Mouse (Mus musculus) G1E (cell line): ENCODE data around the gene Olfr1156. TPM values are rescaled to one million over a fixed set of nuclear protein-coding genes. Genes with fewer than 3 reads are reported as not detected.

Experiments
- ATAC-seq: 2 replicates; pipeline ENCODE4 v1.8.0; 2016; ENCODE audit warnings: mild to moderate bottlenecking; ENCODE audit not compliant: insufficient number of reproducible peaks, poor library complexity, low FRiP score, severe bottlenecking; ENCODE audit errors: extremely low read depth
- DNase-seq: peaks from one replicate; pipeline ENCODE4 v3.0.0; 2012; ENCODE audit warnings: low spot score
- H3K27me3 ChIP-seq: 2 replicates; pipeline ENCODE4 v1.6.1; 2012; ENCODE audit warnings: mild to moderate bottlenecking, low read length, inconsistent platforms; ENCODE audit not compliant: insufficient read depth
- H3K36me3 ChIP-seq: replicated peaks from 2 replicates; pipeline ENCODE3; 2012; ENCODE audit warnings: mild to moderate bottlenecking, inconsistent platforms
- H3K4me1 ChIP-seq: 2 replicates; pipeline ENCODE4 v1.6.1; 2012; ENCODE audit warnings: low read depth, low read length, inconsistent platforms, mixed read lengths; ENCODE audit not compliant: insufficient read depth
- H3K4me3 ChIP-seq: 2 replicates; pipeline ENCODE4 v1.5.1; 2012; ENCODE audit warnings: low read depth, mild to moderate bottlenecking, inconsistent platforms, low read length, moderate library complexity, mixed read lengths
- H3K9me3 ChIP-seq: replicated peaks from 2 replicates; pipeline ENCODE4 v1.6.1; 2012; ENCODE audit warnings: inconsistent platforms
- CTCF ChIP-seq: IDR thresholded peaks from 2 replicates; pipeline ENCODE4 v1.5.1; 2012; ENCODE audit warnings: low read depth, low read length, inconsistent platforms, mixed read lengths
- GATA1 ChIP-seq: IDR thresholded peaks from 2 replicates; pipeline ENCODE4 v1.6.1; 2012; ENCODE audit warnings: borderline replicate concordance, low read length, inconsistent platforms, mixed read lengths
- GATA2 ChIP-seq: IDR thresholded peaks from 2 replicates; pipeline ENCODE4 v1.6.1; 2012; ENCODE audit warnings: low read depth, low read length, inconsistent platforms, borderline replicate concordance
- POLR2AphosphoS5 ChIP-seq: IDR thresholded peaks from 2 replicates; pipeline ENCODE4 v1.6.1; 2012; ENCODE audit warnings: low read depth, low read length, inconsistent platforms; ENCODE audit not compliant: insufficient replicate concordance
- TAL1 ChIP-seq: conservative IDR thresholded peaks from 2 replicates; pipeline ENCODE4 v1.6.1; 2012; ENCODE audit warnings: low read depth, low read length, inconsistent platforms, mixed read lengths
- polyA plus RNA-seq: library from polyadenylated mRNA; stranded (reverse); fragments of >175 nt; gene quantifications from 2 replicates; pipeline ENCODE4 v1.2.3, GENCODE M21; 2012
- total RNA-seq, 2 experiments: library from RNA; stranded (forward) in 1 of 2; stranded (reverse) in 1 of 2; fragments of 200-1000 nt in 1 of 2; fragments of >200 nt in 1 of 2; fragmentation: Nextera tagmentation in 1 of 2; gene quantifications; 2 replicates each; pipeline ENCODE4 v1.2.3; 2014 to 2017

Olfr1156 gene
- total RNA-seq (2014; fragmentation: Nextera tagmentation) (not detected in 2 replicates), total RNA-seq (2017) (0.16 and 0.29 TPM in 2 replicates), polyA plus RNA-seq (not detected in 2 replicates)

DNA sequence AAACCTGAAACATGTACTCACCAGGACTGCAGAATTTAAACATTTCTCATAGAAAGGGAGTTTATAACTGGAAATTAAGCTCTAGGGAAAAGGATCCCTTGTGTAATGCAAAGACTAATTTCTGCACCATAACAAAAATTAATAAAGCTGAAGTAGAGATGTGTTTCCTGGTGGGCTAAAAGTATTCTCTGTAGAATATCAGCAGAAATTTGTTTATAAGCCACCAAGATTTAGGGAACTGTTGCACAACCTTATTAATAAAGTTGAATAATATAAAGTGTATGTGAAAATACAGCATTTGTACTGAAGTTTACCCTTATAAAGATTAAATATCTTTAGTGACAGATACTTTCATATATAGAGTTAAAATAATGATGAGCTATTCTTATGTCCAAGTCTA lies at the start of gene Olfr1156:
TSS of gene Olfr1156 (minus strand) at position 101 of the 400 bp plus-strand sequence.
- Histone ChIP-seq H3K4me1 (no peaks in the 10 kb centered on the region), H3K27me3 (no peaks in the 10 kb centered on the region), H3K36me3 (no peaks in the 10 kb centered on the region), H3K4me3 (no peak within 1 kb of the TSS), H3K9me3 (no peaks in the 10 kb centered on the region)
- no peak for TF ChIP-seq CTCF
- no peak for TF ChIP-seq GATA1
- TF ChIP-seq GATA2 = no peak
- no peak for TF ChIP-seq POLR2AphosphoS5
- TF ChIP-seq TAL1 = no peak
- ATAC-seq = no peak
- no peak for DNase-seq

DNA sequence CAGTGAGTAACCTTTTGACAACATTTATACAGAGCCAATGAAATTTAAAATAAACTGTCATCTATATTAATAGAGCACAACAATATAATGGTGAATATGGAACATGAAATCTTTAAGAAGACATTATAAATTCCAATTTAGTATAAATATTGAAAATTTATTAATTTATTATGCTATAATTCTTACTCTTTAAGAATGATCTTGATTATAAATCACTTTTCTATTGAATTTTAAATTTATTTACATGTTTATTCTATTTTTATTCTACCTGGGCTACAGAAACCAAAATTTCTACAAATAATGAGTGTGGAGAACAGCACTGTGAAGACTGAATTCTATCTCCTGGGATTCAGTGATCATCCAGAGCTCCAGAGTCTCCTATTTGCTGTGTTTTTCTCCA lies 36.9 kb upstream of the Olfr1156 start, which contains the start of gene Olfr1158:
TSS of gene Olfr1158 (plus strand) at position 301 of the 400 bp plus-strand sequence.
- no peak for DNase-seq
- H3K27me3 ChIP-seq = no peaks in the 10 kb centered on the region
- TF ChIP-seq GATA2 (no peak), GATA1 (no peak), POLR2AphosphoS5 (no peak), TAL1 (no peak), CTCF (no peak)
- no peaks in the 10 kb centered on the region for H3K4me1 ChIP-seq
- H3K36me3 ChIP-seq = no peaks in the 10 kb centered on the region
- no peak within 1 kb of the TSS for H3K4me3 ChIP-seq
- H3K9me3 ChIP-seq = no peaks in the 10 kb centered on the region
- ATAC-seq = no peak

- Histone ChIP-seq H3K27me3 (no peaks in the 10 kb centered on the region), H3K9me3 (peaks cover 7% of the 10 kb centered on the region), H3K36me3 (no peaks in the 10 kb centered on the region), H3K4me1 (no peaks in the 10 kb centered on the region), H3K4me3 (no peak within 1 kb of the TSS)
- DNase-seq (no peak), ATAC-seq (no peak)
- no peak for TF ChIP-seq GATA2
- TF ChIP-seq CTCF = no peak
- TF ChIP-seq POLR2AphosphoS5 = no peak
- TF ChIP-seq GATA1 = no peak
- no peak for TF ChIP-seq TAL1
Observed at GRCm38 (mm10) chr2:87974563-87974962, 21.7 kb upstream of the Olfr1156 start, which contains the start of gene Olfr74. TSS of gene Olfr74 (minus strand) at chr2:87974663.

- no peak for ATAC-seq
Observed at GRCm38 (mm10) chr2:87968199-87968598, 15.3 kb upstream of the Olfr1156 start, which contains the start of gene Olfr1157. TSS of gene Olfr1157 (minus strand) at chr2:87968299.

DNA sequence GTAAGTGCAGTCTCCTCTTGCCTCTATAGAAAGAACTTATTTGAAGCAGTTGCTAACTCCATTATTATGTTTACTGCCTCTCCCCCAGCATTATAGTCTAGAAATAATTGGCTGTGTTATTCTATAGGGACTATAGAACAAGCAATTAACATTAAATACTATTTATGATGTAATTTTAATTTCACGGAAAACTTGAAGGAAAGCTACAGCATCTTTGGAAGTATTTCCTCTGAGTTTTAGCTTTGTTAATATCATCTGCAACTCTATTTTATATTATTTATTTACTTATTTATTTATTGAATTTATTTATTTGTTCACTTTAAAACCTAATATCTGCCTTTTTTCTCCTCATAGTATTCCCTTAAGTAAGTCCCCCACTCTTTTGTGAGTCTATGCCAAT lies 7.9 kb downstream of the Olfr1156 start, which contains the start of gene Olfr1155:
TSS of gene Olfr1155 (minus strand) at position 101 of the 400 bp plus-strand sequence.
- TF ChIP-seq POLR2AphosphoS5 (no peak), GATA2 (no peak), TAL1 (no peak), GATA1 (no peak), CTCF (no peak)
- ATAC-seq (no peak), DNase-seq (no peak)
- no peaks in the 10 kb centered on the region for H3K4me1 ChIP-seq
- no peak within 1 kb of the TSS for H3K4me3 ChIP-seq
- no peaks in the 10 kb centered on the region for H3K36me3 ChIP-seq
- no peaks in the 10 kb centered on the region for H3K27me3 ChIP-seq
- 0 out of 2 replicates have a peak, but pooled peaks cover 4% of the 10 kb centered on the region for H3K9me3 ChIP-seq

More at GRCm38 (mm10) chr2:87968199-87968598, 15.3 kb upstream of the Olfr1156 start, which contains the start of gene Olfr1157:
- Histone ChIP-seq H3K9me3 (no peaks in the 10 kb centered on the region), H3K4me3 (no peak within 1 kb of the TSS), H3K27me3 (no peaks in the 10 kb centered on the region), H3K4me1 (no peaks in the 10 kb centered on the region), H3K36me3 (no peaks in the 10 kb centered on the region)
- TF ChIP-seq TAL1 = no peak
- TF ChIP-seq CTCF = no peak
- no peak for TF ChIP-seq GATA1
- no peak for TF ChIP-seq GATA2
- no peak for TF ChIP-seq POLR2AphosphoS5
- no peak for DNase-seq

- DNase-seq (no peak), ATAC-seq (no peak)
- no peaks in the 10 kb centered on the region for H3K27me3 ChIP-seq
- no peaks in the 10 kb centered on the region for H3K4me1 ChIP-seq
- H3K9me3 ChIP-seq = no peaks in the 10 kb centered on the region
- H3K4me3 ChIP-seq = no peak within 1 kb of the TSS
- no peak for TF ChIP-seq GATA1
- no peak for TF ChIP-seq TAL1
- TF ChIP-seq GATA2 = no peak
- TF ChIP-seq CTCF = no peak
- TF ChIP-seq POLR2AphosphoS5 = no peak
- H3K36me3 ChIP-seq = no peaks in the 10 kb centered on the region
Observed at GRCm38 (mm10) chr2:87905066-87905465, 47.8 kb downstream of the Olfr1156 start, which contains the start of gene Olfr1154. TSS of gene Olfr1154 (minus strand) at chr2:87905166.

Other genes starting within 250 kb of the Olfr1156 start
Only the 20 nearest of the 26 such genes appear.
- gene Olfr152, start 173.6 kb downstream of the Olfr1156 start, total RNA-seq (2014; fragmentation: Nextera tagmentation) = not detected in 2 replicates
- 0.16 TPM in 1 of 2 replicates, not detected in the other for gene Olfr152, start 173.6 kb downstream of the Olfr1156 start, total RNA-seq (2017)
- not detected in 2 replicates for gene Olfr152, start 173.6 kb downstream of the Olfr1156 start, polyA plus RNA-seq
- not detected in 2 replicates for gene Olfr1143, start 152.5 kb downstream of the Olfr1156 start, total RNA-seq (2014; fragmentation: Nextera tagmentation)
- 0.05 and 0.29 TPM in 2 replicates for gene Olfr1143, start 152.5 kb downstream of the Olfr1156 start, total RNA-seq (2017)
- gene Olfr1143, start 152.5 kb downstream of the Olfr1156 start, polyA plus RNA-seq = not detected in 2 replicates
- not detected in 2 replicates for gene Olfr1145, start 143.3 kb downstream of the Olfr1156 start, total RNA-seq (2014; fragmentation: Nextera tagmentation)
- not detected in 2 replicates for gene Olfr1145, start 143.3 kb downstream of the Olfr1156 start, total RNA-seq (2017)
- gene Olfr1145, start 143.3 kb downstream of the Olfr1156 start, polyA plus RNA-seq = not detected in 2 replicates
- gene Olfr1148, start 122.6 kb downstream of the Olfr1156 start, total RNA-seq (2014; fragmentation: Nextera tagmentation) = not detected in 2 replicates
- 0.11 TPM in 1 of 2 replicates, not detected in the other for gene Olfr1148, start 122.6 kb downstream of the Olfr1156 start, total RNA-seq (2017)
- gene Olfr1148, start 122.6 kb downstream of the Olfr1156 start, polyA plus RNA-seq = not detected in 2 replicates
- gene Olfr1150-ps1, start 109.1 kb downstream of the Olfr1156 start, total RNA-seq (2014; fragmentation: Nextera tagmentation) = not detected in 2 replicates
- gene Olfr1150-ps1, start 109.1 kb downstream of the Olfr1156 start, total RNA-seq (2017) = 0.06 TPM in 1 of 2 replicates, not detected in the other
- gene Olfr1150-ps1, start 109.1 kb downstream of the Olfr1156 start, polyA plus RNA-seq = not detected in 2 replicates
- gene Olfr1151, start 97.2 kb downstream of the Olfr1156 start, total RNA-seq (2014; fragmentation: Nextera tagmentation) = not detected in 2 replicates
- 0.38 TPM in 1 of 2 replicates, not detected in the other for gene Olfr1151, start 97.2 kb downstream of the Olfr1156 start, total RNA-seq (2017)
- not detected in 2 replicates for gene Olfr1151, start 97.2 kb downstream of the Olfr1156 start, polyA plus RNA-seq
- gene Olfr1152, start 86.6 kb downstream of the Olfr1156 start, total RNA-seq (2014; fragmentation: Nextera tagmentation) = not detected in 2 replicates
- gene Olfr1152, start 86.6 kb downstream of the Olfr1156 start, total RNA-seq (2017) = 0.12 and 0.16 TPM in 2 replicates
- not detected in 2 replicates for gene Olfr1152, start 86.6 kb downstream of the Olfr1156 start, polyA plus RNA-seq
- gene Olfr1153, start 58.1 kb downstream of the Olfr1156 start, total RNA-seq (2014; fragmentation: Nextera tagmentation) = not detected in 2 replicates
- 0.12 and 0.27 TPM in 2 replicates for gene Olfr1153, start 58.1 kb downstream of the Olfr1156 start, total RNA-seq (2017)
- not detected in 2 replicates for gene Olfr1153, start 58.1 kb downstream of the Olfr1156 start, polyA plus RNA-seq
- not detected in 2 replicates for gene Olfr1154, start 47.9 kb downstream of the Olfr1156 start, total RNA-seq (2014; fragmentation: Nextera tagmentation)
- not detected in 2 replicates for gene Olfr1154, start 47.9 kb downstream of the Olfr1156 start, total RNA-seq (2017)
- gene Olfr1154, start 47.9 kb downstream of the Olfr1156 start, polyA plus RNA-seq = not detected in 2 replicates
- gene Olfr1155, start 8.0 kb downstream of the Olfr1156 start, total RNA-seq (2014; fragmentation: Nextera tagmentation) = not detected in 2 replicates
- gene Olfr1155, start 8.0 kb downstream of the Olfr1156 start, total RNA-seq (2017) = 0.06 and 0.33 TPM in 2 replicates
- not detected in 2 replicates for gene Olfr1155, start 8.0 kb downstream of the Olfr1156 start, polyA plus RNA-seq
- not detected in 2 replicates for gene Olfr1157, start 15.2 kb upstream of the Olfr1156 start, total RNA-seq (2014; fragmentation: Nextera tagmentation)
- not detected in 2 replicates for gene Olfr1157, start 15.2 kb upstream of the Olfr1156 start, total RNA-seq (2017)
- not detected in 2 replicates for gene Olfr1157, start 15.2 kb upstream of the Olfr1156 start, polyA plus RNA-seq
- gene Olfr74, start 21.6 kb upstream of the Olfr1156 start, total RNA-seq (2014; fragmentation: Nextera tagmentation) = not detected in 2 replicates
- not detected in 2 replicates for gene Olfr74, start 21.6 kb upstream of the Olfr1156 start, total RNA-seq (2017)
- gene Olfr74, start 21.6 kb upstream of the Olfr1156 start, polyA plus RNA-seq = not detected in 2 replicates
- not detected in 2 replicates for gene Olfr1158, start 37.0 kb upstream of the Olfr1156 start, total RNA-seq (2014; fragmentation: Nextera tagmentation)
- gene Olfr1158, start 37.0 kb upstream of the Olfr1156 start, total RNA-seq (2017) = 0.29 TPM in 1 of 2 replicates, not detected in the other
- not detected in 2 replicates for gene Olfr1158, start 37.0 kb upstream of the Olfr1156 start, polyA plus RNA-seq
- not detected in 2 replicates for gene Olfr1160, start 55.2 kb upstream of the Olfr1156 start, total RNA-seq (2014; fragmentation: Nextera tagmentation)
- gene Olfr1160, start 55.2 kb upstream of the Olfr1156 start, total RNA-seq (2017) = 0.16 and 0.29 TPM in 2 replicates
- gene Olfr1160, start 55.2 kb upstream of the Olfr1156 start, polyA plus RNA-seq = not detected in 2 replicates
- not detected in 2 replicates for gene Olfr1161, start 69.7 kb upstream of the Olfr1156 start, total RNA-seq (2014; fragmentation: Nextera tagmentation)
- gene Olfr1161, start 69.7 kb upstream of the Olfr1156 start, total RNA-seq (2017) = 0.23 TPM in 1 of 2 replicates, not detected in the other
- gene Olfr1161, start 69.7 kb upstream of the Olfr1156 start, polyA plus RNA-seq = not detected in 2 replicates
- not detected in 2 replicates for gene Olfr73, start 84.6 kb upstream of the Olfr1156 start, total RNA-seq (2014; fragmentation: Nextera tagmentation)
- 0.38 TPM in 1 of 2 replicates, not detected in the other for gene Olfr73, start 84.6 kb upstream of the Olfr1156 start, total RNA-seq (2017)
- not detected in 2 replicates for gene Olfr73, start 84.6 kb upstream of the Olfr1156 start, polyA plus RNA-seq
- gene Olfr1162, start 98.0 kb upstream of the Olfr1156 start, total RNA-seq (2014; fragmentation: Nextera tagmentation) = not detected in 2 replicates
- 0.06 TPM in 1 of 2 replicates, not detected in the other for gene Olfr1162, start 98.0 kb upstream of the Olfr1156 start, total RNA-seq (2017)
- not detected in 2 replicates for gene Olfr1162, start 98.0 kb upstream of the Olfr1156 start, polyA plus RNA-seq
- not detected in 2 replicates for gene Olfr1163, start 118.7 kb upstream of the Olfr1156 start, total RNA-seq (2014; fragmentation: Nextera tagmentation)
- gene Olfr1163, start 118.7 kb upstream of the Olfr1156 start, total RNA-seq (2017) = 0.12 TPM in 1 of 2 replicates, not detected in the other
- not detected in 2 replicates for gene Olfr1163, start 118.7 kb upstream of the Olfr1156 start, polyA plus RNA-seq
- gene Olfr1164, start 140.9 kb upstream of the Olfr1156 start, total RNA-seq (2014; fragmentation: Nextera tagmentation) = not detected in 2 replicates
- not detected in 2 replicates for gene Olfr1164, start 140.9 kb upstream of the Olfr1156 start, total RNA-seq (2017)
- gene Olfr1164, start 140.9 kb upstream of the Olfr1156 start, polyA plus RNA-seq = not detected in 2 replicates
- gene Olfr1166, start 175.2 kb upstream of the Olfr1156 start, total RNA-seq (2014; fragmentation: Nextera tagmentation) = not detected in 2 replicates
- gene Olfr1166, start 175.2 kb upstream of the Olfr1156 start, total RNA-seq (2017) = 0.05 TPM in 1 of 2 replicates, not detected in the other
- not detected in 2 replicates for gene Olfr1166, start 175.2 kb upstream of the Olfr1156 start, polyA plus RNA-seq